Mouse (Mus musculus): ENCODE measurements at regions not wholly inside any gene's neighbourhood (a gene's known extent, or its start where the extent isn't known, plus 50 kb on each side); places are given as distances from the start of the nearest gene placed in this dataset.

DNA sequence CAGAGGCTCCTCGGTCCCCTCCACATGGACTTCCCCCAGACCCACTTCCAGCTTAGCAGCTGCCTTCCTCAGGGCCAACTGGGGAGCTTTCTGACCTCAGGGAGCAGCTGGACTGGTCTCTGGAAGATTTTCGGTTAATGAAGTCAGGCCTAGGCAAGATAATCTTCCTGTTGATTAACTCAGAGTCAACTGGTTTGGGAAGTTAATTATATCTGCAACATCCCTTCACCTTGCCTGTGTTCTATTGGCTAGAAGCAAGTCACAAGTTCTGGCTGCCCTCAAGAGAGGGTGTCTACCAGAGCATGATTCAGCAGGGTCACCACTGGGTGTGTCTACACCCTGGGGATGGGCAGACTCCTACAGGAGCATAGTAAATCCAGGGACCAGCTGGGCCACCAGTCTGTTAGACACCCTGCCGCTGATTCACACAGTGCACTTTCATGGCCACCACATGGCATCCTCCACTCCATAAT lies 53.9 kb upstream of the Maml3 start:
- DNase-seq (ENCODE audit: extremely low spot score, low read depth, low spot score), result no peak

DNA sequence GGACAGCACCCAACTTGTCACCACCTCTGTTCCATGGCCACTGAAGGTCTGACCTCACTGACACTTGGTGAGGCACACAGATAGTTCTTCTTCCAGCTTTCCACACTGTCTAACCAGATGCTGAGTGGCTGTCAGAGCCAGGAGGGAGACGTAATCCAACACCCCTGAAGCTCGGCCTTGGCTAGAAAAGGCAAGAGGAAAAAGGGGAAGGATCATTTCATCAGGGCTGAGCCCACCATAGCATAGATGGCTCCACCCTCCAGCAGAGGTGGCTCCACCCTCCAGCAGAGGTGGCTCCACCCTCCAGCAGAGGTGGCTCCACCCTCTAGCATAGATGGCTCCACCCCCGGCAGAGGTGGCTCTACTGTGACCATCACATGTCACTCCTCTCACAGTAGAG lies 56.8 kb upstream of the Maml3 start:
- no peak for DNase-seq (ENCODE audit: extremely low spot score, low read depth, low spot score)

GRCm38 (mm10) chr3:52163990-52164389 lies 59.1 kb upstream of the Maml3 start:
- DNase-seq (ENCODE audit: extremely low spot score, low read depth, low spot score), result no peak

GRCm38 (mm10) chr3:52167420-52167819 lies 62.5 kb upstream of the Maml3 start:
- no peak for DNase-seq (ENCODE audit: extremely low spot score, low read depth, low spot score)

- no peak for DNase-seq (ENCODE audit: extremely low spot score, low read depth, low spot score)
Observed at GRCm38 (mm10) chr3:52170847-52171246, 66.0 kb upstream of the Maml3 start.

GRCm38 (mm10) chr3:52171303-52171702 lies 66.4 kb upstream of the Maml3 start:
- no peak for DNase-seq (ENCODE audit: extremely low spot score, low read depth, low spot score)

- no peak for DNase-seq (ENCODE audit: extremely low spot score, low read depth, low spot score)
Observed at GRCm38 (mm10) chr3:52173490-52173889, 68.6 kb upstream of the Maml3 start.

GRCm38 (mm10) chr3:52176108-52176507 lies 71.2 kb upstream of the Maml3 start:
- DNase-seq (ENCODE audit: extremely low spot score, low read depth, low spot score), result no peak

- no peak for DNase-seq (ENCODE audit: extremely low spot score, low read depth, low spot score)
Observed at GRCm38 (mm10) chr3:52178851-52179250, 74.0 kb upstream of the Maml3 start.

GRCm38 (mm10) chr3:52179686-52180085 lies 74.8 kb upstream of the Maml3 start:
- peak; percentile 74 for DNase-seq (ENCODE audit: extremely low spot score, low read depth, low spot score)

- DNase-seq (ENCODE audit: extremely low spot score, low read depth, low spot score), result no peak
Observed at GRCm38 (mm10) chr3:52180306-52180705, 75.4 kb upstream of the Maml3 start.

DNA sequence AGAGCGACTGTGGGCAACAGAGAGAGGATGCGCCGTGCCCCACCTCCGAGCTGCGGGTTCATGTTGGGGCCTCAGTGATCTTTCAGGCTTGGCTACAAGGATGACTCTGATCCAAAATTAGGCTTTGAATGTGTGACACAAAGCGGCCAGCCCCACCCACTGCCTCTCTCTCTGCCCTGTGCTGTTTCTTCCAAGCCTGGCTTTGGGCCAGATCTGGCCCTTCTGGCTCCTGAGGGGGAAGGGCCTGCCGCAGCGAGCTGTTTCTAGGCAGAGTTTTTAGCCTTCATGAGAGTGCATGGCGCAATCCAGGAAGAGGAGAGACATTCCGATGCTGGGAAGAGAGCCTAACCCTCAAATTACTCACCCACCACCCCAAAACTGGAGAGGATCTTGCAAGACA lies 75.9 kb upstream of the Maml3 start:
- DNase-seq (ENCODE audit: extremely low spot score, low read depth, low spot score), result no peak

- DNase-seq (ENCODE audit: extremely low spot score, low read depth, low spot score), result no peak
Observed at GRCm38 (mm10) chr3:52181326-52182101, 76.6 kb upstream of the Maml3 start.

DNA sequence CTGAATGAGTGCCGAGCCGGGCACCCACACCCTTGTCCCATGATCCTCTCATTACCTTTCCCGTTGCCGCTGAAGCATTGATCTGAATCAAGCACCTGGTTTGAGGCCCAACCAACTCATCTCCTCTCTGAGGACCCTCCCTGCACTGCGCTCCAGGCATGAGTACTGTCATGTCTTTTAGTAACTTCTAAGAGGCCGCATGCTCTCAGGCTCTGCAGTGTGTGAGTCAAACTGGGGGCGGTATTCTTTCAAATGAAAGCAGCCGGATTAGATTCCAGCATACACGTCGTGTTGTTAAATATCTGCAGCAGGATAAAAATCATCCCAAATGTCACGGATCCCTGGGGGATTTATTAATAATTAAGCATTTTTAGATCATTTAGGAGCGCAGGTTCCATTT lies 79.4 kb upstream of the Maml3 start:
- DNase-seq (ENCODE audit: extremely low spot score, low read depth, low spot score), result no peak

GRCm38 (mm10) chr3:52185351-52185750 lies 80.5 kb upstream of the Maml3 start:
- DNase-seq (ENCODE audit: extremely low spot score, low read depth, low spot score), result no peak

DNA sequence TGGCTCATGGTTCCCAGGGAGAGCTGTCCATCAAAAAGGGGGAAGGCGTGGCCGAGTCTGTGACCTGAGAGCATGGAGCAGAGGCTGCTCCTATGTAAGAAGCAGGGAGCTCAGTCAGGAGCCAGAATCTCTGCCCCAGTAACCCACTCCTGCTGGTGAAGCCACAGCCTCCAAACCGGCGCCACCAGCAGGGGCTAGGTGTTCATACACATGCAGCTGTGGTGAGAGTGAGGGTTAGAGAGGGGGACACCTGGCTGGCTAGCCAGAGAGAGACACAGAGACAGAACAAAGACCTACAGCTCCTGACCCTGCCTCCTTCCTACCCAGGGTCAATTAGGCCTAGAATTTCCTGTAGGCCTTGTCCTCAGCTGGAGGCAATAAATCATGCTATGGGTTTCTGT lies 80.7 kb upstream of the Foxo1 start:
- DNase-seq (ENCODE audit: extremely low spot score, low read depth, low spot score), result no peak

DNA sequence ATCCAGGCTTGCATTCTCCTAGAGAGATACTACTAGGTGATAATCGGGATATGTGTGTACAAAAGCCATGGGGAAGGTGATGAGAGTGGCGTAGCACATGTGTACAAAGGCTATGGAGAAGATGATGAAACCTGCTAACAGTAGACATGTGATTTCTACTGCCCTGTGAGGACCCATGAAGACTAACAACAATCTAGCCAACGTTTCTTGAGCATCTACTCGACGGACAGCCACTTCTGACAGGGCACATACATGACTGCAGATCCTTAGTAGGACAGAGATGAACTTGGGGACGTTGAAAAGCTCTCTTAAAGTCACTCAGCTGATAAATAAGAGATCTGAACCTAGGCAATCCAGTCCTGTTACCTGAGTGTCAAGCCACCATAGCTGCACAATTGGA lies 79.8 kb upstream of the Foxo1 start:
- DNase-seq (ENCODE audit: extremely low spot score, low read depth, low spot score), result no peak

DNA sequence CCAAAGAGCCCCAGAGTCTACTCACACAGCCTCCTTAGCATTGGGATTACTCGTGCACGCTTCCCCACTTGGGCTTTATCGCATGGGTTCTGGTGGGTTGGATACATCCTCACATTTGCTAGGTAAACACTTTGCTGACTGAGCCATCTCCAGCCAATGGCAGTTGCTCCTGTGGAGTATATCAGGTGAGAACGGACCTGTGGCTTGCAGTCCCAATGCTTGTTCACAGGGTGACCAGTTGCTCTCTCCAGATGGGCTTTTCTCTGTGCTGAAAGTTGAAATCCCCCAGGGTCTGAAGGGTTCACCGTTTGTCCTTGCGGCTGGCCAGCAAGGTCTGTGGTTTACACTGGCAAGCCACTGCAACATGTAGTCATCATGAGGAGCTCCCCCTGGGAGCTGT lies 79.1 kb upstream of the Foxo1 start:
- no peak for DNase-seq (ENCODE audit: extremely low spot score, low read depth, low spot score)

GRCm38 (mm10) chr3:52190021-52190420 lies 78.1 kb upstream of the Foxo1 start:
- no peak for DNase-seq (ENCODE audit: extremely low spot score, low read depth, low spot score)

GRCm38 (mm10) chr3:52193026-52193425 lies 75.1 kb upstream of the Foxo1 start:
- no peak for DNase-seq (ENCODE audit: extremely low spot score, low read depth, low spot score)

DNA sequence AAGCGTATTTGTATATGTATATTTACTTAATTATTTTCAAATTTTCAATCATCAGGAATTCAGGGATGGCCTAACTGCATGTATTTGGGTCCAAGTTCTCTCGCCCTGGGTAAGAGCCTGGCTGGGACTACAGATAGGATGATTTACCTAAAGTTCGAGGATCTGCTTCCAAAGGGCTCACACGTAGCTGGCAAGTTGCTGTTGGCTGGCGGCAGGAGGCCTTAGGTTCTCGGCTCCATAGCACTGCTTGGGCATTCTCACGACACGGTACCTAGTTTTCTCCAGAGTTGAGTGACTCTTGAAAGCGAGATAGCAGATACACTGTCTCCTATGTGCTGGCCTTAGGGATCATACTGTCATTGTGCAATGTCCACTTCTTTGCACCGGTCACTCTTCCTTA lies 73.9 kb upstream of the Foxo1 start:
- DNase-seq (ENCODE audit: extremely low spot score, low read depth, low spot score), result no peak

DNA sequence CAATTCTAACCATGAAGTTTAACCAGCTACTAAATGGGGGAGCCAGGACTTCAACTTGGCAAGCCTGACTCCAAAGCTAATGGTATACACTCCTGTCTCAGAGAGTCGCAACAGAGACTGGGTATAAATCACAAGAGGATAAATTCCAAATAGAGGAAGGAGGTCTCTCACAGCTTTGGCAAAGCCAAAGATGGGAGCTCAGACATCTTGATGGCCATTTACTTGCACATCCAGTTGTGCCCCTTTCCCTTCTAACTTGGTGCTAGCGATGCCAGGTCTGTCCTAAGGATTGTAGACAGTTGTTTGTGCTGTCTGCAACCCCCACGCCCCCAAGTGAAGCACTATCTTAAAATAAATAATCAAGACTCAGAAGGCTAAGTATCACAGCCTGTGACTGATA lies 72.7 kb upstream of the Foxo1 start:
- no peak for DNase-seq (ENCODE audit: extremely low spot score, low read depth, low spot score)
